In genomic region chr8:91280467-91281212, GRCm38 (mm10) we compare ENCODE assay signal across 11 mouse cellular contexts. TPM values are rescaled to one million over a fixed set of nuclear protein-coding genes. Genes with fewer than 3 reads are reported as not detected.
DNase-seq lines count a peak whose midpoint lies in the region; ATAC-seq lines count a peak whose summit lies in the region.
"Had no signal": no experiment of that assay in that cellular context is flagged by ENCODE, and none has a peak within 500 bp of the region (broad histone marks: within the 10 kb centered on the region; RNA-seq: fewer than 3 reads in every experiment).

No protein-coding gene starts in this region.

- 52% methylated on average over 11 of the region's 11 CpGs for WGBS in limb, embryonic 15.5 days
- 80% methylated on average over 11 of the region's 11 CpGs for WGBS in liver, embryonic 11.5 days

- H3K4me3 ChIP-seq in limb, embryonic 15.5 days: no peak overlapping the region
- H3K4me3 ChIP-seq in liver, embryonic 11.5 days (ENCODE audit: low read depth, low read length): no peak overlapping the region

- H3K9ac ChIP-seq in limb, embryonic 15.5 days: no peak overlapping the region
- no peak overlapping the region for H3K9ac ChIP-seq in liver, embryonic 11.5 days (ENCODE audit: low read depth, low read length)

- H3K4me1 ChIP-seq in limb, embryonic 15.5 days: peaks cover 15% of the 10 kb centered on the region; the same call in 1 of the 2 replicates
- no peaks in the 10 kb centered on the region for H3K4me1 ChIP-seq in liver, embryonic 11.5 days (replicated peaks; ENCODE audit: control insufficient read depth, insufficient read depth, low read length)

- 0 out of 2 replicates have a peak, but pooled peaks have one; percentile 35 for ATAC-seq in limb, embryonic 15.5 days (ENCODE audit: insufficient number of reproducible peaks, low FRiP score, low TSS enrichment, low read depth)
- no peak for ATAC-seq in liver, embryonic 11.5 days (replicated peaks; ENCODE audit: low FRiP score)
- ATAC-seq: inflammation-experienced regulatory T-cells, adult 6 months had no signal

- peak; percentile 36 for DNase-seq in gastrocnemius, adult 18-20 months (ENCODE audit: low spot score)
- DNase-seq in gastrocnemius, postnatal 4 days (ENCODE audit: low spot score in 2 of 2): no peak
- DNase-seq in 3T3-L1 (ENCODE audit: low read depth, low spot score): peak; percentile 67
- DNase-seq in fibroblast of lung, adult 2 months (ENCODE audit: low read depth): peak; percentile 89
- DNase-seq in cerebellum, adult 11 months: no peak
- DNase-seq in liver, embryonic 11.5 days (ENCODE audit: low spot score): no peak
- DNase-seq in kidney, adult 8-10 months: no peak
- DNase-seq: cerebellum, adult 9-10 months; thymus, adult 2 months had no signal

- H3K27ac ChIP-seq in limb, embryonic 15.5 days: peak overlapping the region; percentile 65
- H3K27ac ChIP-seq in liver, embryonic 11.5 days (ENCODE audit: low read depth, low read length): no peak overlapping the region

- no peak overlapping the region for H3K4me2 ChIP-seq in limb, embryonic 15.5 days
- H3K4me2 ChIP-seq in liver, embryonic 11.5 days: no peak overlapping the region

- H3K9me3 ChIP-seq in limb, embryonic 15.5 days: no peaks in the 10 kb centered on the region
- no peaks in the 10 kb centered on the region for H3K9me3 ChIP-seq in liver, embryonic 11.5 days (ENCODE audit: control insufficient read depth, low read length)

- H3K27me3 ChIP-seq in limb, embryonic 15.5 days: no peaks in the 10 kb centered on the region
- no peaks in the 10 kb centered on the region for H3K27me3 ChIP-seq in liver, embryonic 11.5 days (replicated peaks; ENCODE audit: control insufficient read depth, insufficient read depth, low read length)

- H3K36me3 ChIP-seq in limb, embryonic 15.5 days: 0 out of 2 replicates have a peak, but pooled peaks cover 2% of the 10 kb centered on the region
- H3K36me3 ChIP-seq in liver, embryonic 11.5 days (ENCODE audit: control insufficient read depth, insufficient read depth, low read length): no peaks in the 10 kb centered on the region

RNA-seq across cellular contexts. Expression of gene Rpgrip1l, which starts 32.4 kb away (rescaled TPM):
- total RNA-seq in gastrocnemius, adult 18-20 months (2021): 1 to 10 TPM; 1.8 to 4.6 TPM
- total RNA-seq in gastrocnemius, postnatal 4 days (2021): 1 to 10 TPM; 3.8 to 4.4 TPM
- polyA plus RNA-seq in limb, embryonic 15.5 days (2015; fragmentation: Nextera tagmentation; extraction: Ambion mirVana): 14.9 and 15.1 TPM in 2 replicates
- polyA plus RNA-seq in liver, embryonic 11.5 days (2014; fragmentation: Nextera tagmentation; extraction: Ambion mirVana): 6.5 and 6.8 TPM in 2 replicates

RNA-seq across cellular contexts. Expression of gene Fto, which starts 32.7 kb away (rescaled TPM):
- 10 to 100 TPM; 81.2 to 87.6 TPM for total RNA-seq in gastrocnemius, adult 18-20 months (2021)
- 100 to 1,000 TPM; 153 to 154 TPM for total RNA-seq in gastrocnemius, postnatal 4 days (2021)
- polyA plus RNA-seq in limb, embryonic 15.5 days (2015; fragmentation: Nextera tagmentation; extraction: Ambion mirVana): 97.1 and 104 TPM in 2 replicates
- 56.1 and 57.7 TPM in 2 replicates for polyA plus RNA-seq in liver, embryonic 11.5 days (2014; fragmentation: Nextera tagmentation; extraction: Ambion mirVana)

Comparison
In these comparisons a context has a peak if more than half of its experiments do, and no peak if none do; other contexts are left out.
1. DNase-seq: peak in gastrocnemius, adult 18-20 months (single experiment), 3T3-L1 (single experiment) and fibroblast of lung, adult 2 months (single experiment); none in gastrocnemius, postnatal 4 days (0 of 2), cerebellum, adult 11 months (single experiment), liver, embryonic 11.5 days (single experiment) and kidney, adult 8-10 months (0 of 2).